Mouse (Mus musculus) heart, embryonic 14.5 days (tissue): ENCODE measurements around the gene Igf2bp3. TPM values are rescaled to one million over a fixed set of nuclear protein-coding genes. Genes with fewer than 3 reads are reported as not detected.

Source experiments
- ATAC-seq: fragments of 200-750 bp; cut with Nextera tagmentation; 2 replicates; pipeline ENCODE4 v1.8.0; 2017; ENCODE audit warnings: low read depth, moderate TSS enrichment; ENCODE audit not compliant: insufficient number of reproducible peaks, insufficient read depth, low FRiP score
- H3K27ac ChIP-seq, 2 experiments: fragments of 200-500 bp in 1 of 2; fragments of 300-500 bp in 1 of 2; sonication (generic) in 1 of 2; replicated peaks in 1 of 2; 2 replicates each; pipeline ENCODE4 v1.5.1; 2012 to 2014; ENCODE audit warnings: low read depth in 2 of 2, low read length in 2 of 2, control low read depth in 1 of 2, mild to moderate bottlenecking in 1 of 2, mixed read lengths in 1 of 2; ENCODE audit not compliant: control insufficient read depth in 1 of 2, insufficient read depth in 1 of 2
- H3K27me3 ChIP-seq: fragments of 300-500 bp; sonication (generic); 2 replicates; pipeline ENCODE4 v1.6.1; 2014; ENCODE audit warnings: mild to moderate bottlenecking, low read length, control low read depth; ENCODE audit not compliant: control insufficient read depth, insufficient read depth
- H3K36me3 ChIP-seq: fragments of 300-500 bp; sonication (generic); 2 replicates; pipeline ENCODE4 v1.6.1; 2014; ENCODE audit warnings: mild to moderate bottlenecking, control low read depth, low read length, mixed read lengths; ENCODE audit not compliant: control insufficient read depth, insufficient read depth
- H3K4me1 ChIP-seq, 2 experiments: fragments of 200-500 bp in 1 of 2; fragments of 300-500 bp in 1 of 2; sonication (generic) in 1 of 2; 2 replicates each; pipeline ENCODE4 v1.6.1; 2012 to 2014; ENCODE audit warnings: low read length in 2 of 2, control low read depth in 1 of 2, mixed read lengths in 1 of 2; ENCODE audit not compliant: control insufficient read depth in 2 of 2, insufficient read depth in 2 of 2
- H3K4me2 ChIP-seq: fragments of 300-500 bp; sonication (generic); 2 replicates; pipeline ENCODE4 v1.6.1; 2014; ENCODE audit warnings: mild to moderate bottlenecking, low read length
- H3K4me3 ChIP-seq, 2 experiments: fragments of 200-500 bp in 1 of 2; fragments of 300-500 bp in 1 of 2; sonication (generic) in 1 of 2; 2 replicates each; pipeline ENCODE4 v1.5.1; 2012 to 2014; ENCODE audit warnings: low read length in 2 of 2, mild to moderate bottlenecking in 2 of 2, control low read depth in 1 of 2, low read depth in 1 of 2, moderate library complexity in 1 of 2; ENCODE audit not compliant: control insufficient read depth in 1 of 2, insufficient read depth in 1 of 2
- H3K9ac ChIP-seq: fragments of 300-500 bp; sonication (generic); 2 replicates; pipeline ENCODE4 v1.6.1; 2014; ENCODE audit warnings: mild to moderate bottlenecking, low read length
- H3K9me3 ChIP-seq: fragments of 300-500 bp; sonication (generic); 2 replicates; pipeline ENCODE4 v1.6.1; 2016; ENCODE audit warnings: low read length, control low read depth; ENCODE audit not compliant: control insufficient read depth
- WGBS: fragments of 180-500 bp; shearing (Covaris S2); extraction: QIAGEN DNeasy Blood & Tissue Kit; methylation state at CpG from one replicate; pipeline ENCODE4 v1.1.7; 2014; 5-methylcytosine and 5-hydroxymethylcytosine counted together
- polyA plus RNA-seq: library from polyadenylated mRNA; unstranded; fragments of >200 nt; fragmentation: Nextera tagmentation; extraction: Ambion mirVana; gene quantifications from 2 replicates; pipeline ENCODE4 v1.2.1, GENCODE M21; 2014

Igf2bp3 gene
- polyA plus RNA-seq, 1 experiment from 2014 or later: 44.2 TPM

DNA sequence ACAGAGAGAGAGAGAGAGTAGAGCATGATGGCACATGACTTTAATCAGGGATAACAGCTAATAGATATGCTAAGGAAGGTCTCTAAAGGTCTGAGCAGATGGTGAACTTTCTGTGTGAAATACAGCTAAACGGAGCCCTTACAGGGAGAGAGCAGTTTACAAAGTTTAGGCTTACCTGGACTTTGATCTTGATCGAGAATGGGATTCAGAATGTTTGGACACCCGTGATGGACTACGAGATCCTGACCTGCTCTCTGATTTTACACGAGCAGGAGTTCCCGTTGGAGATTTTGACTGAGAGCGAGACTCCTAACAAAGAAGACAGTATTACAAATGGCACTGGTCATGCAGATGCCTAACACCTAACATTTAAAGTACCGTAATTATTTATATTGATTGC is 37.5 kb upstream of the Igf2bp3 start:
- 95% methylated on average over 8 of the region's 8 CpGs for WGBS
- H3K36me3 ChIP-seq: peaks cover 52% of the 10 kb centered on the region
- no peak overlapping the region for H3K9ac ChIP-seq
- no peak for ATAC-seq
- no peaks in the 10 kb centered on the region for H3K27me3 ChIP-seq
- no peaks in the 10 kb centered on the region for H3K9me3 ChIP-seq
- H3K27ac ChIP-seq: no peak overlapping the region
- H3K4me1 ChIP-seq: peaks cover 0 to 11% of the 10 kb centered on the region in 2 experiments; a peak in 2 of 4 replicates
- no peak overlapping the region for H3K4me3 ChIP-seq
- no peak overlapping the region for H3K4me2 ChIP-seq

DNA sequence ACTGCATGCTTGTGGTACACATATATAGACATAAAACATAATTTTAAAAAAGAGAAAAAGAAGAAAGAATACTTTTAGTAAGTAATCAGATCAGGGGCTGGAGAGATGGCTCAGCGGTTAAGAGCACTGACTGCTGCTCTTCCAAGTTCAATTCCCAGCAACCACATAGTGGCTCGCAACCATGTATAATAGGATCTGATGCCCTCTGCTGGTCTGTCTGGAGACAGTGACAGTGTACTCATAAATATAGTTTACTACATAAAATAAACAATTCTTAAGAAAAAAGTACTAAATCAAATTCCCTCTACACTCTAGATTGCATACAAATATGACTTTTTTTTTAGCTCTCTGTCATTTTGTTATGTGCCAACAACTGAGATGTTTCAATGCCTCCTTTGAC is 36.4 kb upstream of the Igf2bp3 start:
- Histone ChIP-seq H3K4me1 (peaks cover 0 to 3% of the 10 kb centered on the region in 2 experiments; a peak in 1 of 4 replicates), H3K4me2 (no peak overlapping the region), H3K9me3 (no peaks in the 10 kb centered on the region), H3K27ac (no peak overlapping the region), H3K36me3 (peaks cover 59% of the 10 kb centered on the region), H3K27me3 (no peaks in the 10 kb centered on the region), H3K9ac (no peak overlapping the region), H3K4me3 (no peak overlapping the region)
- WGBS: 97% methylated on average over 2 of the region's 2 CpGs
- no peak for ATAC-seq

DNA sequence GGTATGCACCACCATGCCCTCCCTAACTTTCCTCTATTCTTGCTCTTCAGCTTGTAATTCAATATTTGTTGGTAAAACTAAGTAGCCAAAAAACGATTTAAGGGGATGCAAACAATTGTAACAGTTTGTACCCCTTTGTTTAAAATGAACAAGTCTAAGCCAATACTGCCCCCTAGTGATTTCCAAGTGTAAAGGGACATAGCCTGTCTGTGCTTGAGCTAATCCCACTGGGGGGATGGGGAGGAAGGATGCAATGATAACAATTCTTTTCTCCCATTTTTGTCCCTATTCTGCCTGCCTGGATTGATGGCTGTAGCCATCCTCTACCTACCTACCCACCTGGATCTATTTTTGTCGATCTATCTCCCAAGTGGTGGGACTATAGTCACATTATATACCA is 32.5 kb upstream of the Igf2bp3 start:
- no peak overlapping the region for H3K4me3 ChIP-seq
- H3K27me3 ChIP-seq: no peaks in the 10 kb centered on the region
- WGBS: 57% methylated on average over 2 of the region's 2 CpGs
- no peaks in the 10 kb centered on the region for H3K9me3 ChIP-seq
- H3K27ac ChIP-seq: no peak overlapping the region
- peaks cover 91% of the 10 kb centered on the region for H3K36me3 ChIP-seq
- H3K4me2 ChIP-seq: no peak overlapping the region
- ATAC-seq: no peak
- no peak overlapping the region for H3K9ac ChIP-seq
- H3K4me1 ChIP-seq: no peaks in the 10 kb centered on the region

DNA sequence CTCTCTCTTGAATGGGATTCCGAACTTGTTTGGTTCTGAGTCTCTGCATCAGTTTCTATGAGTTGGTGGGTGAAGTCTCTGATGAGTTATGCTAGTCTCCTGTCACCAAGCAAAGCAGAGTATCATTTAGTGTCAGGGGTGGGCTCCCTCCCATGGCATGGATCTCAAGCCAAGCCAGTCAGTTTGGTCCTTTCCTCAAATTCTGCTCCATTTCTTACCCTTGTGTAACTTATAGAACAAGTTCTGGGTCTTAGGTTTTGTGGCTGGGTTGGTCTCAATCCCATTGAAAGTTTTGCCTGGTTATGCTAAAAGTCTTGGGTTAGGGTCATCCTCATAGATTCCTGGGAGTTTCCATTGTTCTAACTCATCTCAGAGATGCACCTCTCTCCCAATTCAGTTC is 27.6 kb upstream of the Igf2bp3 start:
- Histone ChIP-seq H3K9me3 (no peaks in the 10 kb centered on the region), H3K4me1 (no peaks in the 10 kb centered on the region), H3K9ac (no peak overlapping the region), H3K4me3 (no peak overlapping the region), H3K27ac (no peak overlapping the region), H3K4me2 (no peak overlapping the region), H3K27me3 (no peaks in the 10 kb centered on the region), H3K36me3 (peaks cover 47% of the 10 kb centered on the region)
- 81% methylated on average over 1 of the region's 1 CpGs for WGBS
- ATAC-seq: no peak

DNA sequence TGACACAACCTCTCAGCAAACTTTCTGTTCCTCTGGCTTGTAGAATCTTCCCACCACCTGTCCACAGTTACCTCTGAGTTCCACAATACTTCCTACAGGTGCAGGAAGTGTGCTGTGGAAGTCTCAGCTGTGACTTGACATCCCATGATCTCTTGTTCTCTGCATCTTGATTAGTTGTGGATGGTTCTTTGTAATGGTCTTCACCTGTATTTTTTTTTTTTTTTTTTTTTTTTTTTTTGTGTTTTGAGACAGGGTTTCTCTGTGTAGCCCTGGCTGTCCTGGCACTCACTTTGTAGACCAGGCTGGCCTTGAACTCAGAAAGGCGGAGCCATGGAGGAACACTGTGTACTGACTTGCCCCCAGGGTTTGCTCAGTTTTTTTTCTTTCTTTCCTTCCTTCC is 26.8 kb upstream of the Igf2bp3 start:
- peaks cover 43% of the 10 kb centered on the region for H3K36me3 ChIP-seq
- no peak overlapping the region for H3K4me3 ChIP-seq
- H3K27me3 ChIP-seq: no peaks in the 10 kb centered on the region
- no peaks in the 10 kb centered on the region for H3K4me1 ChIP-seq
- H3K9me3 ChIP-seq: no peaks in the 10 kb centered on the region
- 82% methylated on average over 1 of the region's 1 CpGs for WGBS
- no peak overlapping the region for H3K27ac ChIP-seq
- H3K9ac ChIP-seq: no peak overlapping the region
- no peak overlapping the region for H3K4me2 ChIP-seq
- ATAC-seq: no peak

DNA sequence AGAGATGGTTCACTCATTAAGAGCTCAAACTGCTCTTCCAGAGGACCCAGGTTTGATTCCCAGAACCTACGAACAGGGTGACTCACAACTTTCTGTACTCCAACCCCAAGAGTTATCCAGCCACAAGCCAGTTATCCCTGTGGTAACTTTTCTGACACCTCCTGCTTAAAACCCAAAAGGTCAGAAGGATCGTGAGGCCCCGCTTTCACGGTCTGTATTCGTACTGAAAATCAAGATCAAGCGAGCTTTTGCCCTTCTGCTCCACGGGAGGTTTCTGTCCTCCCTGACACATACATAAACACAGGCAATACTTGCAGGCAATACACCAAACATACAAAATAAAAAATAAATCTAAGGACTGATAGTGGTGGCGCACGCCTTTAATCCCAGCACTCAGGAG is 21.6 kb upstream of the Igf2bp3 start:
- Histone ChIP-seq H3K4me2 (no peak overlapping the region), H3K9ac (no peak overlapping the region), H3K27ac (no peak overlapping the region), H3K4me3 (no peak overlapping the region), H3K36me3 (no peaks in the 10 kb centered on the region), H3K4me1 (no peaks in the 10 kb centered on the region), H3K9me3 (no peaks in the 10 kb centered on the region), H3K27me3 (no peaks in the 10 kb centered on the region)
- ATAC-seq: peak; percentile 100
- WGBS: 49% methylated on average over 9 of the region's 9 CpGs

DNA sequence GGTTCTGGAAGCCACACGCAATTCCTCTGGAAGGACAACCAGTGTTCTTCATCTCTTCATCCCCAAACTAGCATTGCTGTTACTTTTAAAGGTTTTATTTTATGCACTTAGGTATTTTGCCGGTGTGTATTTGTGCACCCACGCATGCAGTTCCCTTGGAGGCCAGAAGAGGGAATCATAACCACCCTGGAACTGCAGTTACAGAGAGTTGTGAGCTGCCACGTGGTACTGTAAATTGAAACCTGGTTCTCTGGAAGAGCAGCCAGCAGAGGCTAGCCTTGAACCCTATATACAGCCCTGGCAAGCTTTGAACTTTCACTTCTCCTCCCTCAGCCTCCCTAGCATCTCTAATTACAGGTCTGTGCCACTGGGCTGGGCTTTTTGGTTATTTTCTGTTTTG is 18.6 kb upstream of the Igf2bp3 start:
- Histone ChIP-seq H3K4me3 (no peak overlapping the region), H3K9me3 (no peaks in the 10 kb centered on the region), H3K27ac (no peak overlapping the region), H3K4me2 (no peak overlapping the region), H3K9ac (no peak overlapping the region), H3K36me3 (no peaks in the 10 kb centered on the region), H3K4me1 (peaks cover 0 to 3% of the 10 kb centered on the region in 2 experiments; a peak in 1 of 4 replicates), H3K27me3 (no peaks in the 10 kb centered on the region)
- 56% methylated on average over 4 of the region's 4 CpGs for WGBS
- no peak for ATAC-seq

DNA sequence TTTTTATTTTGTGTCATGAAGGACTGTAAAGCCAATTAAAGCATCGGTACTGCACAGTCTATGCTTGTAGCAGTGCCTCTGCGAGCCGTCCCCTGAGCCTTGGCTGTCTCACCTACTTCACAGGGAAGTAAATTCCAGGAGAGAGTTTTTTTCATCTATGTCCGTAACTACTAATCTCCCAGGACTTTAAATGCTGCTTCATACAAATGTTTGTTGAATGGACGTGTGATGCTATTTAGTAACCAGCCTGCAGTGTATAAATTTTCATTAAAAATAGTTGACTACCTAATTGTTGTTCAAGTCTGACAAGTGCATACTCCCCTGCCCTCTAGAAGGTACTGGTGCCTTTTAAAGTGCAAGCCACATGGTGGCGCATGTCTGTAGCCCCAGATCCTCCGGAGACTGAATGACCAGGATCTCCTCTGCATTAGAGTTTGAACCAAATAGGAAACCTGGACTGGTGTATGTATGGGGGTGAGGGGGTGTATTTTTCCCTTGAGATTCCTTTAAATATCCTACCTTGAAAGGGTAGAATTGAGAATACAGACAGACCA is 13.4 kb upstream of the Igf2bp3 start:
- Histone ChIP-seq H3K4me3 (no peak overlapping the region), H3K36me3 (no peaks in the 10 kb centered on the region), H3K27ac (no peak overlapping the region), H3K4me1 (peaks cover 0 to 5% of the 10 kb centered on the region in 2 experiments; a peak in 1 of 4 replicates), H3K9me3 (no peaks in the 10 kb centered on the region), H3K4me2 (peak overlapping the region; percentile 32), H3K27me3 (no peaks in the 10 kb centered on the region), H3K9ac (no peak overlapping the region)
- no peak for ATAC-seq
- WGBS: 13% methylated on average over 7 of the region's 7 CpGs
